Mouse (Mus musculus) left cerebral cortex, adult 18-20 months (tissue): ENCODE measurements at regions not wholly inside any gene's neighbourhood (a gene's known extent, or its start where the extent isn't known, plus 50 kb on each side); places are given as distances from the start of the nearest gene placed in this dataset.
A peak's percentile ranks its signal among the peaks of the same experiment; 100 is the strongest.

Source experiments
- DNase-seq, 2 experiments: peaks; one replicate each; pipeline ENCODE4 v3.0.0; 2021 to 2022; ENCODE audit warnings: low spot score in 2 of 2, mixed read lengths in 1 of 2

DNA sequence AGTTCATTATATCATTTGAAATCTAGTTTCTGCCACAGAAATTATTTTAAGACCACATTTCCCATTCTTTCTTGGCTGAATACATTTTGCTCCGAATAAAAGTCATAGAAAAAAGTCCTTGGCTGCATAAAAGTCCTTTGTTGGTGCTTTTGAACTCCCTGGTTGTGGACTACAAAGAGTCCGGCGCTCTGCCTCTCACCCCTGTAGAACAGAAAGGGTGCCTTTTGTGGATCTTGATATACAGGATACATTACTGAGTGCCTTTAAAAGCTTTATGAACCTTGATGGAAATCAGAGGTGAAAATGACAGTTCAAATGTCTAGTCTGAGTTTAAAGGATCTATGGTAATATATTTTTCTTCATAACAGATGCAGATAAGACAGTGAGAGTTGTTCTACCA is 355.5 kb downstream of the Anxa1 start:
- no peak for DNase-seq

DNA sequence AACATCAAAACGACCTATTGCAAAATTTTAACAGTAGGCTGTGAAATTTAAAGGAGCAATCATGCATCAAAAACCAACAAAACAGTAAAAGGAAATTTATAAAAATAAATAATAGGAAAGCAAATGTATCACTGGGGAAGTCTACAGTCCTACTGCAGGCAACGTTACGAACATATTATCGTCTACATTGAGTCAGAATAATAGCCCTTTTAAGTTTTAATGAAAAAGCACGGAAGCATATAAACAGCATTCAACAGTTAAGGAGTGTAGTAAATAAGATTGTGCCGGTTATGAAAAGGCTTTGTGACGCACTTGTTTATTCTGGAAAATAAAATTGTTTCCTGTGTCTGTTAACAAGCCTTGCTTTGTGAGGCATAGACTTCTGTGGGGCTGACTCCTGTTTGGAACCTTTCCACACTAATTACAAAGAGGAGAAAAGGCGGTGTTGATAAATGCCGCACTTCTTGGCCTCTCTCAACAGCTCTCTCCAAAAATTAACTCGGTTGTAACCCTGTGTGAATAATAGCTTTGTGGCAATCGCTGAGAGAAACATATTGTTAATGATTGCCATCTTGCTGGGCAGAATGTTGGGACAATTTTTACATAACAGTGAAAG is 363.0 kb downstream of the Anxa1 start:
- no peak for DNase-seq

- no peak for DNase-seq
These were observed 376.6 kb downstream of the Anxa1 start for GRCm38 (mm10) chr19:20014114-20014513.

- no peak for DNase-seq
These were observed 380.8 kb downstream of the Anxa1 start for GRCm38 (mm10) chr19:20009801-20010441.

- no peak for DNase-seq
These were observed 384.7 kb downstream of the Anxa1 start for GRCm38 (mm10) chr19:20005932-20006625.

GRCm38 (mm10) chr19:19987255-19987654 is 403.5 kb downstream of the Anxa1 start:
- no peak for DNase-seq

GRCm38 (mm10) chr19:19978816-19979215 is 411.9 kb downstream of the Anxa1 start:
- no peak for DNase-seq

- no peak for DNase-seq
These were observed 413.0 kb downstream of the Anxa1 start for GRCm38 (mm10) chr19:19977609-19978259.

DNA sequence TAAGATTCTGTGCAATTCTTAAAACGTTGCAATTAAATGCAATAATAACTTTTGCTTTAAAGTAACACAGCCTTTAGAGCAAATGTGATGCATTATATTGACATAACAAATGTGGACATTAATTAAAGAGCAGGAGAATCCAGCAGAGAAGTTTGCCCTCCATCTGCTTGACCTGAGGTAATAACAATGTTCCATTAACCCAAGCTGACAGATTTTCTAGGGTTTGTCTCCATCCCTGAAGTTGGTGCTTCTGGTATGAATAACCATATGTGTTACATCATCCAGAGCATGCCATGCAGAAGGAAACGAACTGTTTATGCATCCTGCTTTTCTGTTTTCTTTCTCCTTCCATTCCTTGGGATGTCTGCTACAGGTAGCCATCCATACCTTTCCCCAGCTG is 414.0 kb downstream of the Anxa1 start:
- DNase-seq: no peak

GRCm38 (mm10) chr19:19969780-19970512 is 420.8 kb downstream of the Anxa1 start:
- DNase-seq: no peak

GRCm38 (mm10) chr19:19969335-19969734 is 421.4 kb downstream of the Anxa1 start:
- DNase-seq: no peak

GRCm38 (mm10) chr19:19945247-19945646 is 445.5 kb downstream of the Anxa1 start:
- no peak for DNase-seq

DNA sequence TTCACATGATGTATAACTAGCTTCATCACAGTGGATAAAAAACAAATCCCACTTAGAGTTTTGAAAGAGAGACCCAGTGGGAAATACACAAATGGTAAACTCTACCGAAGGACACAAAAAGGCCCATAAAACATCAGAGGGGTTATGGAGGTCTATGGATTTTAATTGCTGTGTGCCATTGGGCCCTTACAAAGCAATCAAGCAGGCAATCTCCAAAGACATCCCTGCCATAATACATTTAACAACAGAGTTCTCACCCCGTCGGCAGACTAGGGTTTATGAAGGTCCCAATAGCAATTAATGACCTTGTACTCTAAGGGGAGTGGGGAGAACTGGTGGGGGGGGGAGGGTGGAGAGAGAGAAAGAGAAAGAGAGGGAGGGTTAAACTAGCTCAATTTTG is 448.0 kb downstream of the Anxa1 start:
- DNase-seq: no peak

DNA sequence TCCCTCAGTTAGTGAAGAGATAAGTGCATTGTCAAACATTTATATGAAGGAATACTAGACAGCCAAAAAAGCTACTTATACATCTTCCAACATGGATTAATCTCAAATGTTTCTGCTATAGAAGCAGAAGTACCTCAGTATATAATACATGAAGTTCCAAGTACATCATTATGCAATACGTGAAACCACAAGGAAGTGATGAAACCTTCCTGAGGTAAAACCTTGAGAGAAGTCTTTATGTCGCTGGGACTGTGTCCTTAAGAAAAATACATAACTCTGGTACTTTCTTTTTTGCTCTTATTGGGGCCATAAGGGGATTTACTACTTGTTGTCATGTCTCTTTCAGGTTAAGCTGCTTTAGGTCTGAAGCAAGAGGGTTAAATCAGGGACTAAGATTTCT is 469.6 kb downstream of the Anxa1 start:
- DNase-seq: no peak

GRCm38 (mm10) chr19:19885933-19886710 is 504.6 kb downstream of the Anxa1 start:
- no peak for DNase-seq

- DNase-seq: peak in 1 of 2 experiments; percentile 16
These were observed 509.8 kb downstream of the Anxa1 start for GRCm38 (mm10) chr19:19880895-19881294.

- DNase-seq: no peak
These were observed 542.6 kb downstream of the Anxa1 start for GRCm38 (mm10) chr19:19848152-19848551.

- no peak for DNase-seq
These were observed 582.8 kb downstream of the Anxa1 start for GRCm38 (mm10) chr19:19807992-19808391.

DNA sequence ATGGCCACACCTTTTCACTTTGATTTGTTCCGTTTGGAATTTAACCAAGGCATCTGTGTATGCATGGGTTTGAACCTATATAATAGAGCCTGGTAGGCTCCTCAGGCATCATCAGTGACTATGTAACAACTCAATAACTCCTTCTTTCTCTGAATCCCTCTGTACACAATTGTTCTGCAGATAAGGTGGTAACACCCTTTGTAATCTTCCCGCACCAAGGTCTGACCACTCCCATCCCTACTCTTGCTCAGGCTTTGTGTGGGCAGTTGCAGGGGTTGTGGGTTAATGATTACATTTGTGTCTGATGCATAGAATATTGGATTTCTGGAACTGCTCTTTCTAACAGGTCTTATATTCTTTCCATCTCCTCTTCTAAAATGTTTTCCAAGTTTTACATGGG is 596.9 kb downstream of the Anxa1 start:
- no peak for DNase-seq

DNA sequence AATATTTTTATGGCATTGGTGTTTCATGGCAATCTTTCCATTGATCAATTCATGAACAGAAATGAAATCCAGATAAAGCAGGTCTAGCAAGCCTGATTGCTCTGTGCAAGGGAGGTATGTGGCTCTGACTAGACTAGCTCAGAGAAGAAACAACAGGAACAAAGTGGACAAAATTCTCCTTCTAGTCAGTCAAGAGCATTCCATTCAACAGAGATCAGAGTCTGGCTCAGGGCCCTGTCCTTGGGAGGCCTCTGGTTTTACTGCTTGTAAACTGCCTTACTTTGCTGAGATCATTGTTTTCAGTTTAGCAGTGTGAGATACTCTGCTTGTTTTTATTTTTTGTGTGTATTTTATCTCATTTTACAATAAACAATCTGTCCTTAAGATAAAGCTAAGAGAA is 607.2 kb downstream of the Anxa1 start:
- no peak for DNase-seq

DNA sequence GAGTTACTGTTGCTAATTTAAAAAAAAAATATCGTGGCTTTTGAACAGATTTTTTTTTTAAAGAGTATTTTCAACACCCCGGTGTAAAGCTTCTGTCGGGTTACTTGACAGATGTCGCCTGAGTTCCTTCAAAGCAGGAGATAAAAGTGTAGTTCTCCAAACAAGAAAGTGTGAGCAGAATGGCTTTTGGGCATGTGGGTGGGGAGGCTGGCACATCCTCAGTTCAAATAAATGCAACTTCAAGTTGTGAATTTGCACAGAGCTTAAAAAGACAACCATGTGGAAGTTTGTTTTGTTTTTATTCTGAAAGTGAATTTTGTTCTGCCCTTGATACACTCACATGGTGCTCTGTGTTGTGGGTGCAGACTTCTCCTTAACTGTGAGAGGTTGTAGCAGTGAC is 612.9 kb downstream of the Anxa1 start:
- peak; percentile 33 to 58 for DNase-seq
